In genomic region chr15:56108313-56108712, GRCm38 (mm10) we compare ENCODE assay signal across 24 mouse cellular contexts.
A peak's percentile ranks its signal among the peaks of the same experiment; 100 is the strongest.
DNase-seq lines count a peak whose midpoint lies in the region; ATAC-seq lines count a peak whose summit lies in the region.
"Had no signal": no experiment of that assay in that cellular context is flagged by ENCODE, and none has a peak within 500 bp of the region (broad histone marks: within the 10 kb centered on the region; RNA-seq: fewer than 3 reads in every experiment).

No protein-coding gene starts in this region.

- no peak overlapping the region for H3K9ac ChIP-seq in forebrain, embryonic 15.5 days (replicated peaks)
- no peak overlapping the region for H3K9ac ChIP-seq in embryonic facial prominence, embryonic 14.5 days (ENCODE audit: low read depth, low read length)
- H3K9ac ChIP-seq: limb, embryonic 12.5 days; liver, embryonic 12.5 days; lung, embryonic 15.5 days; stomach, embryonic 15.5 days had no signal

- DNase-seq in forebrain, embryonic 10.5 days (ENCODE audit: extremely low spot score, low spot score) = no peak
- peak; percentile 18 to 21 for DNase-seq in left cerebral cortex, postnatal 25 days (ENCODE audit: low spot score in 2 of 2)
- no peak for DNase-seq in left cerebral cortex, adult 11 months (ENCODE audit: low spot score)
- DNase-seq in brain, adult 2 months (ENCODE audit: low read depth, low spot score) = peak; percentile 34
- DNase-seq in embryonic facial prominence, embryonic 14.5 days (ENCODE audit: low spot score) = peak; percentile 32
- no peak for DNase-seq in kidney, postnatal 14 days
- no peak for DNase-seq in gastrocnemius, postnatal 4 days (ENCODE audit: low spot score in 2 of 2)
- DNase-seq: adrenal gland, postnatal 14 days; cerebellum, adult 2 months; gastrocnemius, postnatal 36 days; kidney, adult 2 months; kidney, postnatal 10 days; retina, postnatal 1 day had no signal

- H3K9me3 ChIP-seq in forebrain, embryonic 15.5 days = no peaks in the 10 kb centered on the region
- H3K9me3 ChIP-seq in forebrain, embryonic 10.5 days = no peaks in the 10 kb centered on the region
- H3K9me3 ChIP-seq in embryonic facial prominence, embryonic 14.5 days (ENCODE audit: control insufficient read depth, low read length) = no peaks in the 10 kb centered on the region
- H3K9me3 ChIP-seq: heart, embryonic 10.5 days; hindbrain, embryonic 10.5 days; limb, embryonic 12.5 days; liver, embryonic 12.5 days; lung, embryonic 15.5 days; midbrain, embryonic 10.5 days; stomach, embryonic 15.5 days had no signal

- 0 out of 2 replicates have a peak overlapping the region, but pooled peaks have one; percentile 27 for H3K27ac ChIP-seq in forebrain, embryonic 15.5 days (replicated peaks)
- no peak overlapping the region for H3K27ac ChIP-seq in forebrain, embryonic 10.5 days
- H3K27ac ChIP-seq in embryonic facial prominence, embryonic 14.5 days (replicated peaks; ENCODE audit: low read depth, low read length) = no peak overlapping the region
- H3K27ac ChIP-seq: heart, embryonic 10.5 days; hindbrain, embryonic 10.5 days; left cerebral cortex, adult 2 months; limb, embryonic 12.5 days; liver, embryonic 12.5 days; lung, embryonic 15.5 days; macrophage; midbrain, embryonic 10.5 days; stomach, embryonic 15.5 days had no signal

- peak; percentile 91 for ATAC-seq in forebrain, embryonic 15.5 days (replicated peaks)
- ATAC-seq in embryonic facial prominence, embryonic 14.5 days (ENCODE audit: low read depth) = no peak
- ATAC-seq: liver, embryonic 12.5 days had no signal

- intact Hi-C loops in left cerebral cortex, postnatal 25 days (cut with DNase I) = no loop called here

- H3K27me3 ChIP-seq in forebrain, embryonic 15.5 days = no peaks in the 10 kb centered on the region; the same call in 1 of the 2 replicates
- H3K27me3 ChIP-seq in forebrain, embryonic 10.5 days (ENCODE audit: poor library complexity, severe bottlenecking) = no peaks in the 10 kb centered on the region
- no peaks in the 10 kb centered on the region for H3K27me3 ChIP-seq in embryonic facial prominence, embryonic 14.5 days (replicated peaks; ENCODE audit: control insufficient read depth, insufficient read depth, low read length)
- H3K27me3 ChIP-seq: CH12.LX; limb, embryonic 12.5 days; liver, embryonic 12.5 days; lung, embryonic 15.5 days; stomach, embryonic 15.5 days had no signal

- no peak overlapping the region for H3K4me3 ChIP-seq in forebrain, embryonic 15.5 days
- H3K4me3 ChIP-seq in forebrain, embryonic 10.5 days = no peak overlapping the region
- H3K4me3 ChIP-seq in embryonic facial prominence, embryonic 14.5 days (ENCODE audit: low read depth, low read length) = no peak overlapping the region
- H3K4me3 ChIP-seq: heart, embryonic 10.5 days; hindbrain, embryonic 10.5 days; left cerebral cortex, adult 2 months; limb, embryonic 12.5 days; liver, embryonic 12.5 days; lung, embryonic 15.5 days; midbrain, embryonic 10.5 days; stomach, embryonic 15.5 days had no signal

- WGBS in forebrain, embryonic 15.5 days = 44% methylated on average over 2 of the region's 2 CpGs
- 81% methylated on average over 2 of the region's 2 CpGs for WGBS in forebrain, embryonic 10.5 days
- WGBS in embryonic facial prominence, embryonic 14.5 days = 36% methylated on average over 2 of the region's 2 CpGs

- no peak overlapping the region for H3K4me2 ChIP-seq in forebrain, embryonic 15.5 days (replicated peaks)
- H3K4me2 ChIP-seq in embryonic facial prominence, embryonic 14.5 days (ENCODE audit: low read depth, low read length) = no peak overlapping the region
- H3K4me2 ChIP-seq: limb, embryonic 12.5 days; liver, embryonic 12.5 days; lung, embryonic 15.5 days; stomach, embryonic 15.5 days had no signal

- H3K4me1 ChIP-seq in forebrain, embryonic 15.5 days = peaks cover 3% of the 10 kb centered on the region; the same call in 1 of the 2 replicates
- no peaks in the 10 kb centered on the region for H3K4me1 ChIP-seq in forebrain, embryonic 10.5 days
- peaks cover 11% of the 10 kb centered on the region for H3K4me1 ChIP-seq in embryonic facial prominence, embryonic 14.5 days (ENCODE audit: control insufficient read depth, insufficient read depth, low read length)
- H3K4me1 ChIP-seq: heart, embryonic 10.5 days; hindbrain, embryonic 10.5 days; limb, embryonic 12.5 days; liver, embryonic 12.5 days; lung, embryonic 15.5 days; midbrain, embryonic 10.5 days; stomach, embryonic 15.5 days had no signal

- H3K36me3 ChIP-seq in forebrain, embryonic 15.5 days = no peaks in the 10 kb centered on the region
- no peaks in the 10 kb centered on the region for H3K36me3 ChIP-seq in forebrain, embryonic 10.5 days (replicated peaks)
- H3K36me3 ChIP-seq in embryonic facial prominence, embryonic 14.5 days (ENCODE audit: control insufficient read depth, insufficient read depth, low read length) = no peaks in the 10 kb centered on the region
- H3K36me3 ChIP-seq: heart, embryonic 10.5 days; hindbrain, embryonic 10.5 days; limb, embryonic 12.5 days; liver, embryonic 12.5 days; lung, embryonic 15.5 days; midbrain, embryonic 10.5 days; stomach, embryonic 15.5 days had no signal

Comparison
In these comparisons a context has a peak if more than half of its experiments do, and no peak if none do; other contexts are left out.
1. DNase-seq: peak in left cerebral cortex, postnatal 25 days (2 of 2), brain, adult 2 months (single experiment) and embryonic facial prominence, embryonic 14.5 days (single experiment); none in forebrain, embryonic 10.5 days (single experiment), left cerebral cortex, adult 11 months (single experiment), kidney, postnatal 14 days (single experiment) and gastrocnemius, postnatal 4 days (0 of 2).